Mouse (Mus musculus) spleen, postnatal 4 days (tissue): ENCODE data around the gene Hsd11b1.

Source experiments
- DNase-seq, 2 experiments: peaks; one replicate each; pipeline ENCODE4 v3.0.0; 2022; ENCODE audit warnings: low spot score in 2 of 2

The Hsd11b1 gene

GRCm38 (mm10) chr1:193201383-193201778, 62.5 kb downstream of the Hsd11b1 start, which contains the start of gene Traf3ip3:
TSS of gene Traf3ip3 (minus strand) at chr1:193201703.
- peak; percentile 76 to 78 for DNase-seq

- peak in 1 of 2 experiments; percentile 24 for DNase-seq
These were observed 63.1 kb downstream of the Hsd11b1 start for GRCm38 (mm10) chr1:193200640-193201382.

- DNase-seq = no peak
These were observed 65.6 kb downstream of the Hsd11b1 start for GRCm38 (mm10) chr1:193198312-193198711.

- DNase-seq = no peak
These were observed 66.2 kb downstream of the Hsd11b1 start for GRCm38 (mm10) chr1:193197494-193198205.

- DNase-seq = no peak
These were observed 68.6 kb downstream of the Hsd11b1 start for GRCm38 (mm10) chr1:193195169-193195810.

- DNase-seq = no peak
These were observed 69.3 kb downstream of the Hsd11b1 start for GRCm38 (mm10) chr1:193194416-193195140.

- DNase-seq = no peak
These were observed 72.1 kb downstream of the Hsd11b1 start for GRCm38 (mm10) chr1:193191675-193192283.

- DNase-seq = no peak
These were observed 74.1 kb downstream of the Hsd11b1 start for GRCm38 (mm10) chr1:193189771-193190170.

- peak; percentile 43 to 74 for DNase-seq
These were observed 74.7 kb downstream of the Hsd11b1 start for GRCm38 (mm10) chr1:193189151-193189621.

GRCm38 (mm10) chr1:193188257-193188656, 75.6 kb downstream of the Hsd11b1 start:
- DNase-seq = no peak

- no peak for DNase-seq
These were observed 82.8 kb downstream of the Hsd11b1 start for GRCm38 (mm10) chr1:193181104-193181503.

GRCm38 (mm10) chr1:193174143-193174733, 89.6 kb downstream of the Hsd11b1 start:
- no peak for DNase-seq

- DNase-seq = no peak
These were observed 90.1 kb downstream of the Hsd11b1 start for GRCm38 (mm10) chr1:193173810-193174129.

- DNase-seq = peak; percentile 94 to 95
These were observed 90.7 kb downstream of the Hsd11b1 start for GRCm38 (mm10) chr1:193172991-193173809.
